In the genomic region with DNA sequence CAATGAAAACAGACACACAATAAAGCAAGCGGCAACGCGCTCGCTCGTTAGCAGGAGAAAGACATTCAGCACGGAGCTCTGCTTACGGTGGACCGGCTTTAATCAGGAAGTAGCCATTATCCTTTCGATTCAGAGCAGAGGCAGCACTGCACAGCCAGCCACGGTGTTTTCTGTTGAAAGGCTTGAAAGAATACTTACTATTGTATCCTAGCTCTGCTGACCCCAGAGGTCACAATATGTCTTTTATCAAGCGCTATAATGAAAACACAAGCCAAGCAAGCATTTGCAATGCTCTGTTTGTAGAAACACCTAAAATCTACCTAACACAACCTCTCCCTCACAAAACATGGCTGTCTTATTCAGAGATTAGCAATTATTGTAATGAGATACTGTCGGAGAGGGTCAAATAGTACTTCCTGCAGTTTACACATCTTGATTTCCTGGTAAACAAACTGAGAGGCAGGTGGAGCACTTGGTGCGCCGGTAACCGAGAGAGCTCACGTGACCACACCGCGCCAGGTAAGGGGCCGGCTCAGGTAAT, we compare ENCODE assay signal across 8 mouse cellular contexts.
A peak's percentile ranks its signal among the peaks of the same experiment; 100 is the strongest.
DNase-seq lines count a peak whose midpoint lies in the region; ATAC-seq and TF ChIP-seq lines count a peak whose summit lies in the region.

No protein-coding gene starts in this region.

- TF ChIP-seq POLR2A in small intestine, adult 2 months (IDR thresholded peaks at IDR 0.05; ENCODE audit: low read depth, low read length), result no peak

- H3K9ac ChIP-seq in forebrain, postnatal 0 days, result peak overlapping the region; percentile 51

- no peaks in the 10 kb centered on the region for H3K36me3 ChIP-seq in forebrain, postnatal 0 days (ENCODE audit: insufficient read depth)
- H3K36me3 ChIP-seq in megakaryocyte, embryonic 14.5 days (replicated peaks; ENCODE audit: low read length), result peaks cover 3% of the 10 kb centered on the region
- peaks cover 2% of the 10 kb centered on the region for H3K36me3 ChIP-seq in small intestine, adult 2 months (ENCODE audit: control insufficient read depth, insufficient read depth, low read length)

- H3K27ac ChIP-seq in forebrain, postnatal 0 days (ENCODE audit: low read depth, low read length), result peak overlapping the region; percentile 59; the same call in 1 of the 2 replicates
- H3K27ac ChIP-seq in small intestine, adult 2 months (ENCODE audit: insufficient read depth, low read depth, low read length), result peak overlapping the region; percentile 88

- H3K4me3 ChIP-seq in forebrain, postnatal 0 days (ENCODE audit: low read depth, low read length), result peak overlapping the region; percentile 43
- peak overlapping the region; percentile 93 for H3K4me3 ChIP-seq in megakaryocyte, embryonic 14.5 days (replicated peaks)
- H3K4me3 ChIP-seq in small intestine, adult 2 months (ENCODE audit: low read depth, low read length), result peak overlapping the region; percentile 63

- peaks cover 7% of the 10 kb centered on the region; the same call in 1 of the 2 replicates for H3K4me1 ChIP-seq in forebrain, postnatal 0 days (ENCODE audit: insufficient read depth)
- peaks cover 16% of the 10 kb centered on the region for H3K4me1 ChIP-seq in megakaryocyte, embryonic 14.5 days
- peaks cover 3% of the 10 kb centered on the region; the same call in 1 of the 2 replicates for H3K4me1 ChIP-seq in small intestine, adult 2 months (ENCODE audit: control insufficient read depth, insufficient read depth, insufficient read length, low read length)

- DNase-seq in ovary, postnatal 36 days (ENCODE audit: low spot score), result peak; percentile 24
- no peak for DNase-seq in ovary, postnatal 10 days (ENCODE audit: low spot score)
- DNase-seq in cerebellum, adult 8-10 months, result peak; percentile 54
- peak; percentile 71 for DNase-seq in forebrain, postnatal 0 days
- DNase-seq in induced T-regulatory cell, adult 2 months (ENCODE audit: low read depth), result peak; percentile 72
- peak; percentile 44 to 58 for DNase-seq in left cerebral cortex, postnatal 25 days (ENCODE audit: low spot score in 2 of 2)

- H3K27me3 ChIP-seq in forebrain, postnatal 0 days (ENCODE audit: insufficient read depth, low read length), result no peaks in the 10 kb centered on the region
- no peaks in the 10 kb centered on the region for H3K27me3 ChIP-seq in megakaryocyte, embryonic 14.5 days (replicated peaks)
- H3K27me3 ChIP-seq in small intestine, adult 2 months (ENCODE audit: control insufficient read depth, insufficient read depth, low read length), result no peaks in the 10 kb centered on the region

- ATAC-seq in forebrain, postnatal 0 days, result peak; percentile 67

- TF ChIP-seq CTCF in forebrain, postnatal 0 days (IDR thresholded peaks at IDR 0.05; ENCODE audit: low read depth), result no peak
- no peak for TF ChIP-seq CTCF in small intestine, adult 2 months (IDR thresholded peaks at IDR 0.05; ENCODE audit: extremely low read depth, insufficient read length, insufficient replicate concordance, low read depth, low read length)

- WGBS in forebrain, postnatal 0 days, result 3% methylated on average over 19 of the region's 19 CpGs
- WGBS in small intestine, adult 2 months, result 8% methylated on average over 19 of the region's 19 CpGs

- intact Hi-C loops in left cerebral cortex, postnatal 25 days (cut with DNase I), result loop anchor here (5.0 kb wide), 1 partner anchor 85 kb away; no protein-coding TSS in a partner anchor

- H3K4me2 ChIP-seq in forebrain, postnatal 0 days (ENCODE audit: low read depth), result peak overlapping the region; percentile 71

- no peaks in the 10 kb centered on the region for H3K9me3 ChIP-seq in forebrain, postnatal 0 days (ENCODE audit: low read length)
- H3K9me3 ChIP-seq in megakaryocyte, embryonic 14.5 days, result no peaks in the 10 kb centered on the region

Comparison
In these comparisons a context has a peak if more than half of its experiments do, and no peak if none do; other contexts are left out.
1. H3K4me3 ChIP-seq: peak in every context shown above with its lines; median percentile 93 in megakaryocyte, embryonic 14.5 days; 63 in small intestine, adult 2 months; 43 in forebrain, postnatal 0 days.